Mouse (Mus musculus) midbrain, embryonic 11.5 days (tissue): ENCODE measurements around the gene Tm9sf2. TPM values are rescaled to one million over a fixed set of nuclear protein-coding genes. Genes with fewer than 3 reads are reported as not detected.
"Not testable (repeated sequence)": the region's sequence is repeated elsewhere in the genome, so short reads cannot be mapped to it uniquely, and the experiment has no call there.

Source experiments
- ATAC-seq: fragments of 200-750 bp; cut with Nextera tagmentation; 2 replicates; pipeline ENCODE4 v1.8.0; 2017; ENCODE audit warnings: moderate TSS enrichment, moderate library complexity; ENCODE audit not compliant: low FRiP score
- DNase-seq: peaks from one replicate; pipeline ENCODE4 v3.0.0; 2015; ENCODE audit warnings: low spot score; ENCODE audit errors: missing footprints
- H3K27ac ChIP-seq: fragments of 300-500 bp; sonication (generic); 2 replicates; pipeline ENCODE4 v1.5.1; 2014; ENCODE audit warnings: low read depth, low read length
- H3K27me3 ChIP-seq: fragments of 300-500 bp; sonication (generic); 2 replicates; pipeline ENCODE4 v1.6.1; 2014; ENCODE audit warnings: mild to moderate bottlenecking, low read length, moderate library complexity, mixed read lengths; ENCODE audit not compliant: control insufficient read depth, insufficient read depth
- H3K36me3 ChIP-seq: fragments of 300-500 bp; sonication (generic); 2 replicates; pipeline ENCODE4 v1.6.1; 2014; ENCODE audit warnings: mild to moderate bottlenecking, low read length, moderate library complexity, mixed read lengths; ENCODE audit not compliant: control insufficient read depth, insufficient read depth
- H3K4me1 ChIP-seq: fragments of 300-500 bp; sonication (generic); 2 replicates; pipeline ENCODE4 v1.6.1; 2014; ENCODE audit warnings: low read length; ENCODE audit not compliant: control insufficient read depth, insufficient read depth
- H3K4me2 ChIP-seq: fragments of 300-500 bp; sonication (generic); 2 replicates; pipeline ENCODE4 v1.6.1; 2014; ENCODE audit warnings: mild to moderate bottlenecking, moderate library complexity
- H3K4me3 ChIP-seq: fragments of 300-500 bp; sonication (generic); 2 replicates; pipeline ENCODE4 v1.5.1; 2014; ENCODE audit warnings: low read depth, low read length
- H3K9ac ChIP-seq: fragments of 300-500 bp; sonication (generic); 2 replicates; pipeline ENCODE4 v1.6.1; 2014; ENCODE audit warnings: low read length
- H3K9me3 ChIP-seq: fragments of 300-500 bp; sonication (generic); 2 replicates; pipeline ENCODE4 v1.6.1; 2016; ENCODE audit warnings: low read length; ENCODE audit not compliant: control insufficient read depth
- WGBS: fragments of 180-500 bp; shearing (Covaris S2); extraction: QIAGEN DNeasy Blood & Tissue Kit; methylation state at CpG from one replicate; pipeline ENCODE4 v1.1.7; 2014; 5-methylcytosine and 5-hydroxymethylcytosine counted together
- polyA plus RNA-seq: library from polyadenylated mRNA; unstranded; fragments of >200 nt; fragmentation: Nextera tagmentation; extraction: Ambion mirVana; gene quantifications from 2 replicates; pipeline ENCODE4 v1.2.1, GENCODE M21; 2014

Tm9sf2 gene
- polyA plus RNA-seq, 1 experiment from 2014 or later: 135 TPM

GRCm38 (mm10) chr14:122083499-122083898, 23.3 kb upstream of the Tm9sf2 start:
- WGBS: 79% methylated on average over 7 of the region's 7 CpGs

DNA sequence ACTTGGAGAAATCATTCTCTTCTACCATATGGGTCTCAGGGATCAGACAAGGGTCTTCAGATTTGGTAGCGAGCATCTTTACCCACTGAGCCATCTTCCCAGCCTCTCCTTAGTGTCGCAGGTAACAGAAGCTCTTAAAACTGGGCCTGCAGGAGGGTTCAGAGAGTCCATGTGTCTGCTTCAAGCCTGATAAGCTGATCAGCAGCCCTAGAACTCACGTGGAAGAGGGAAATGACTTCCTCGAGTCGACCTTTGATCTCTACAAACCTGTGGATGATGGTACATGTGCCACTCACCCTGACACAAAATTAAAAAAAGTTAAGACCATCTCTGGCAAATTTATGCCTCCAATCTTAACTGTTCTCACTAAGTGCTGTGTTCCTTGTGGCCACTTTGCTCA, 18.9 kb upstream of the Tm9sf2 start:
- Histone ChIP-seq H3K27ac (no peak overlapping the region), H3K4me1 (no peaks in the 10 kb centered on the region), H3K27me3 (no peaks in the 10 kb centered on the region), H3K4me2 (no peak overlapping the region), H3K9me3 (no peaks in the 10 kb centered on the region), H3K36me3 (no peaks in the 10 kb centered on the region), H3K9ac (no peak overlapping the region), H3K4me3 (no peak overlapping the region)
- WGBS: 84% methylated on average over 5 of the region's 5 CpGs
- ATAC-seq (no peak), DNase-seq (no peak)

More at GRCm38 (mm10) chr14:122083499-122083898, 23.3 kb upstream of the Tm9sf2 start:
- Histone ChIP-seq H3K4me1 (no peaks in the 10 kb centered on the region), H3K27me3 (no peaks in the 10 kb centered on the region), H3K9ac (no peak overlapping the region), H3K9me3 (no peaks in the 10 kb centered on the region), H3K4me3 (no peak overlapping the region), H3K27ac (no peak overlapping the region), H3K36me3 (no peaks in the 10 kb centered on the region), H3K4me2 (no peak overlapping the region)
- ATAC-seq (no peak), DNase-seq (no peak)

GRCm38 (mm10) chr14:122092363-122092762, 14.5 kb upstream of the Tm9sf2 start:
- Histone ChIP-seq H3K9me3 (no peaks in the 10 kb centered on the region), H3K4me2 (no peak overlapping the region), H3K4me1 (no peaks in the 10 kb centered on the region), H3K9ac (no peak overlapping the region), H3K27ac (no peak overlapping the region), H3K36me3 (no peaks in the 10 kb centered on the region), H3K4me3 (no peak overlapping the region), H3K27me3 (no peaks in the 10 kb centered on the region)
- no peak for DNase-seq
- WGBS: 79% methylated on average over 4 of the region's 4 CpGs
- ATAC-seq: no peak

GRCm38 (mm10) chr14:122096331-122096730, 10.5 kb upstream of the Tm9sf2 start:
- Histone ChIP-seq H3K27ac (no peak overlapping the region), H3K4me2 (no peak overlapping the region), H3K27me3 (no peaks in the 10 kb centered on the region), H3K9ac (no peak overlapping the region), H3K4me1 (no peaks in the 10 kb centered on the region), H3K9me3 (no peaks in the 10 kb centered on the region), H3K36me3 (no peaks in the 10 kb centered on the region), H3K4me3 (no peak overlapping the region)
- ATAC-seq (no peak), DNase-seq (no peak)
- WGBS: 96% methylated on average over 11 of the region's 11 CpGs

DNA sequence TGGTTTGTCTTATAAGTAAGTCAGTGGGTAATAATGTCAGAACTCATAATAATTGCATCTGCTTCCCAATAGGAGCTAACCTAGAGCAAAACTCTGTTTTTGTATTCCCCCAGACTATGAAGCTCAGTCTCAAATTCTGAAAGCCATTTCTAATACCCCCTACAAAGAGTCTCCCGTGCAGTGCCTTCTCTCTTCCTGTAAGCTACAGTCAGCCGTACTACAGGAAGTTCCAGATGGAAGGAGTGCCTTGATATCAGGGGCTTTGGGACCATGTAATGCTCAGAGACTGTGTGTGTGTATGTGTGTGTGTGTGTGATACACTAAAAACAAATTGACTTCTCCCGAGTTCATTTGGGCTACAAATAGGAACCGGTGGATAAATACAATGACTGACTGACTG, 7.3 kb upstream of the Tm9sf2 start:
- DNase-seq: no peak
- ATAC-seq: no peak
- Histone ChIP-seq H3K27ac (no peak overlapping the region), H3K9me3 (no peaks in the 10 kb centered on the region), H3K27me3 (no peaks in the 10 kb centered on the region), H3K4me3 (no peak overlapping the region), H3K4me1 (no peaks in the 10 kb centered on the region), H3K4me2 (no peak overlapping the region), H3K9ac (no peak overlapping the region), H3K36me3 (no peaks in the 10 kb centered on the region)
- 92% methylated on average over 4 of the region's 4 CpGs for WGBS

DNA sequence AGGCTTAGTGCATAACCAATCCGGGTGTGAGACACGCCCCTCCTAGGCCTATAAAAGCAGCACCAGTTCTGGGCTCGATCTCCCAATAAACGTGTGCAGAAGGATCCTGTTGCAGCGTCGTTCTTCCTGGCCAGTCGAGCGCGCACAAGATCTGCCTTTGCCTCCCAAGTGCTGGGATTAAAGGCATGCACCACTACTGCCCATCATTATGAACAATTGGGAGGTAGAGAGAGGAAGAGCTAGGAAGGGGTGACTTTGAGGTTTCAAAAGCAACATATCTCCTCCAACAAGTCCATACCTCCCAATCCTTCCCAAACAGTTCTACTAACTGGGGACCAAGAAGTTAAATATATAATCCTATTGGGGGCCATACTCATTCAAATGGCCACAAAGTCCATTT, 4.9 kb upstream of the Tm9sf2 start:
- ATAC-seq, H3K9me3 ChIP-seq, H3K27ac ChIP-seq, H3K9ac ChIP-seq, H3K4me3 ChIP-seq, H3K4me2 ChIP-seq, H3K4me1 ChIP-seq, H3K36me3 ChIP-seq, H3K27me3 ChIP-seq: not testable (repeated sequence)
- 91% methylated on average over 9 of the region's 9 CpGs for WGBS
- peak; percentile 60 for DNase-seq

DNA sequence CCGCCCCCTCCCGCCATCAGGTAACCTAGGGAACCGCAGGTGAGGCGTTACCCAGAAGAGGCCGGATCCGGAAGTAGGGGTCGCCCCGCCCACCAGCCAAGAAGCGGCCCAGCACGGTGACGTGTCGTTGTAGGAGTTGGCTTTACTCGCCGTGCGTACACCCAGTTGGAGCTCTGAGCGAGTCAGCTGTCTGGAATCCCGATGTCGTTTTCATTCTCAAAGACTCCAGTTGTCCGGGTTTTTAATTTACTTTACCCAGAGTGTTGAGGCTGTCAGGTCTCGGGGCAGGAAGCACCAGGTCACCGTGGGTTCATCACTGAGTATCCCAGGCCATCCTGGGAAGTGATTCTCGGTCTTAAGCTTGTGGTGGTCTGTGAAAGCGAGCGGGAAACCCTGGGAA, 2.0 kb upstream of the Tm9sf2 start:
- ATAC-seq: peak; percentile 89
- WGBS: 2% methylated on average over 24 of the region's 24 CpGs
- Histone ChIP-seq H3K36me3 (no peaks in the 10 kb centered on the region), H3K4me3 (peak overlapping the region; percentile 33), H3K27me3 (no peaks in the 10 kb centered on the region), H3K9ac (peak overlapping the region; percentile 61), H3K27ac (peak overlapping the region; percentile 64), H3K4me2 (peak overlapping the region; percentile 51), H3K4me1 (peaks cover 19% of the 10 kb centered on the region), H3K9me3 (no peaks in the 10 kb centered on the region)
- peak; percentile 98 for DNase-seq

DNA sequence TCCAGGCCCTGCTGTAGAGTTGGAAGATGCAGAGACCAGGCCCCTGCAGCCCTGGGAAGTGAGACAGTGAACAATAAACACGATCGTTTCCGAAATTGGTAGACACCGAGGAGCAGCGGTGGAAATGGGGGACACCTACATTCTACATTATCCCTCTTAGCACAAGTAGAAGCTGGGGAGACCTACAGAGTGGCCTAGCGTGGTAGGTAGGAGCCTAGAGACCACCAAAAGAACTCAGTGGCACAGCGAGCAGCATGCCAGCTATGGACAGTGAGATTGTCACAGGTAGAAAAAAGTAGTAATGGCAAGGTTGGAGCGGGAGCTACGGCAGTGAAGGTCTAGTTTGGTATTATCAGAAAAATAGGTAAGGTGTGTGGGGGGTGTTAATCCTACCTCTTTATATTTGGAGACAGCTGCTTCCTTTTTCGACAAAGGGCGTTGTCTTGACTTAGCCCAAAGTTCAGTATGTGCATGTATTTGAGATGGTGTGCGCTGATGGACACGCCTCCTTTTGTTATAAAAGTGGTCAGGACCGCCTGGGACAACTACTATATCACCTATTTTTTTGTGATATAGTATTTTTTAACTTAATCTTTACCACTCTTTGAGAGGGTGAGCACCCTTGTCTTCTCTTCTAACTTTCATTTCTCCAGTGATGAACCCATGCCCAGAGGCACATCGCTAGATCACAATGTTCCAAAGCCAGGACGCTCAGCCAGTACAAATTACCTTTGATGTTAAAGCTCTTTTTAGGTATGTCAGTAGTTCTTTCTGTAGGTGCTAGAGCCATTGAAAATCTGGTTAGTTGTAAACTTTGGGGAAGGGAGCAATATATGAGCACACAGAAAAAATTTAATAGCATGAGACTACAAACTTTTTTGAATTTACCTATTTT, 1.2 kb upstream of the Tm9sf2 start:
- no peaks in the 10 kb centered on the region for H3K27me3 ChIP-seq
- peak overlapping the region; percentile 33 for H3K4me3 ChIP-seq
- H3K4me2 ChIP-seq: peak overlapping the region; percentile 73
- H3K36me3 ChIP-seq: no peaks in the 10 kb centered on the region
- DNase-seq (peak; percentile 69), ATAC-seq (no peak)
- WGBS: 63% methylated on average over 16 of the region's 16 CpGs
- peak overlapping the region; percentile 64 for H3K27ac ChIP-seq
- H3K9ac ChIP-seq: peak overlapping the region; percentile 61
- H3K4me1 ChIP-seq: peaks cover 19% of the 10 kb centered on the region
- H3K9me3 ChIP-seq: no peaks in the 10 kb centered on the region

- Histone ChIP-seq H3K27ac (peak overlapping the region; percentile 84), H3K27me3 (no peaks in the 10 kb centered on the region)
- 7% methylated on average over 37 of the region's 44 CpGs for WGBS
Observed at GRCm38 (mm10) chr14:122107481-122108214, 810 bp downstream of the Tm9sf2 start.

More at GRCm38 (mm10) chr14:122107481-122108214, 810 bp downstream of the Tm9sf2 start:
- Histone ChIP-seq H3K4me1 (peaks cover 19% of the 10 kb centered on the region), H3K4me2 (peak overlapping the region; percentile 73), H3K9me3 (no peaks in the 10 kb centered on the region), H3K4me3 (peak overlapping the region; percentile 99), H3K36me3 (no peaks in the 10 kb centered on the region), H3K9ac (peak overlapping the region; percentile 98)
- no peak for ATAC-seq
- peak; percentile 94 for DNase-seq
